Mouse (Mus musculus): ENCODE data around the gene Stxbp1. TPM values are rescaled to one million over a fixed set of nuclear protein-coding genes. Genes with fewer than 3 reads are reported as not detected.

Stxbp1 gene
- polyA plus RNA-seq, 1 experiment from 2014 or later, result 28.7 TPM

GRCm38 (mm10) chr2:32775359-32776074 lies 71.5 kb downstream of the Stxbp1 start, which contains the start of the genes Ttc16 and Ptrh1:
Gene Ttc16 (minus strand): TSS chr2:32775633.
Gene Ptrh1 (plus strand): TSS chr2:32775786.
- ATAC-seq (ENCODE audit: insufficient number of reproducible peaks, insufficient read depth, low FRiP score, low read depth), result peak; percentile 93

DNA sequence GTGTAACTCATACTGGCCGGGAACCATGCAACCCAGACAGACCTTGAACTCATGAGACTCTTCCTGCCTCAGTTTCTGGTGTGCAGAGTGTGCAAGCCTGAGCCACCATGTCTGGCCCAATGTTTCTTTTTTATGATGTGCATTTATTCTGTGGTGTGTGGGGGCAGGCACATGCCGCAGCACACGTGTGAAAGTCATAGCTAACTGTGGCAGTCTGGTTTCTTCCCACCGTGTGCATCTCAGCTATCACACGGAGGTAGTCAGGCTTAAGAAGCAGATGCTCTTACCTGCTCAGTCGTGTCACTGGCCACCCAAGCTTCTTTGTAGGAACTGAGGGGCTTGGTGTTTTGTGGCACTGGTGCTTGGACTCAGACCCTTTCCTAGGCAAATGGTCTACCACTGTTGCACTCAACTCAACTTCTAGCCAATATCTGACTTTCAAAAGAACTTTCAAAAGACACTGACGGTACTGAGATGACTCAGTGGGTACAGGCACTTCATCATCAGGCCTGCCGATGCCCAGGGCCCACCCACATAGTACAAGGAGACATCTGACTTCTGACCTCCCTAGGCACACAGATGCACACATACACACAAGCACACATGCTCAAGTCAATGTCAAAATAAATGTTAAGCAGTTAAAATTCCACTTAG lies 74.3 kb downstream of the Stxbp1 start:
- Histone ChIP-seq H3K4me3 (ENCODE audit: control insufficient read depth in 1 of 2, insufficient read depth in 1 of 2, low read depth in 1 of 2, low read length in 2 of 2) (no peak overlapping the region), H3K9me3 (ENCODE audit: control insufficient read depth, low read length) (no peaks in the 10 kb centered on the region), H3K27ac (replicated peaks in 1 of 2; ENCODE audit: control insufficient read depth in 1 of 2, insufficient read depth in 1 of 2, low read depth in 2 of 2, low read length in 2 of 2) (no peak overlapping the region), H3K4me2 (ENCODE audit: low read length) (no peak overlapping the region), H3K27me3 (ENCODE audit: control insufficient read depth, insufficient read depth, low read length) (no peaks in the 10 kb centered on the region), H3K9ac (ENCODE audit: low read length) (no peak overlapping the region), H3K36me3 (ENCODE audit: control insufficient read depth, insufficient read depth, low read length) (no peaks in the 10 kb centered on the region), H3K4me1 (ENCODE audit: control insufficient read depth in 2 of 2, insufficient read depth in 2 of 2, low read length in 2 of 2) (peaks cover 7 to 9% of the 10 kb centered on the region in 2 experiments)
- 79% methylated on average over 8 of the region's 8 CpGs for WGBS
- no peak for ATAC-seq (ENCODE audit: insufficient number of reproducible peaks, insufficient read depth, low FRiP score, low read depth)

More at GRCm38 (mm10) chr2:32775359-32776074, 71.5 kb downstream of the Stxbp1 start, which contains the start of the genes Ttc16 and Ptrh1:
- H3K27me3 ChIP-seq (ENCODE audit: control insufficient read depth, insufficient read depth, low read length), result no peaks in the 10 kb centered on the region
- peak within 1 kb of the TSS; percentile 67 to 73; a peak in 3 of 4 replicates for H3K27ac ChIP-seq (replicated peaks in 1 of 2; ENCODE audit: control insufficient read depth in 1 of 2, insufficient read depth in 1 of 2, low read depth in 2 of 2, low read length in 2 of 2)
- H3K9ac ChIP-seq (ENCODE audit: low read length), result peak within 1 kb of the TSS; percentile 70
- H3K4me3 ChIP-seq (ENCODE audit: control insufficient read depth in 1 of 2, insufficient read depth in 1 of 2, low read depth in 1 of 2, low read length in 2 of 2), result peak within 1 kb of the TSS; percentile 57 to 73
- peaks cover 7 to 9% of the 10 kb centered on the region in 2 experiments for H3K4me1 ChIP-seq (ENCODE audit: control insufficient read depth in 2 of 2, insufficient read depth in 2 of 2, low read length in 2 of 2)
- no peaks in the 10 kb centered on the region for H3K36me3 ChIP-seq (ENCODE audit: control insufficient read depth, insufficient read depth, low read length)
- H3K4me2 ChIP-seq (ENCODE audit: low read length), result peak within 1 kb of the TSS; percentile 87
- under 1% methylated on average over 46 of the region's 46 CpGs for WGBS
- no peaks in the 10 kb centered on the region for H3K9me3 ChIP-seq (ENCODE audit: control insufficient read depth, low read length)

DNA sequence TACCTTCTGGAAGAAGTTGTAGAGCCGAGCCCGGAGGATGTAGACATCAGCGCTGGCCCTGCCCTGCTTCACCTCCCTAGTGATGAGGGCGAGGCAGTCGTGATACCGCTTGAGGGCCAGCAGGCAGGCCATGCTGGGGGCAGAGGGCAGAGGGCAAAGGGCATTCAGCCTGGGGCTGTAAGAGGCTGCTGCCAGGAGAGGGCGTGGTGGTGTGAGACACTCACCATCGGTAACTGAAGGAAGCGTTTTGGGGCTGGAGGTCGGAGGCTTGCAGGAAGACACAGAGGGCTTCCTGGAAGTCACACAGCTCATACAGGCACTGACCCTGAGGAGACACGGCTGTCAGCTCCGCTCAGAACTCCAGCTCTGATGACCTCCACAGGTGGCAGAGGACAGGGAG lies 75.2 kb downstream of the Stxbp1 start:
- Histone ChIP-seq H3K4me3 (ENCODE audit: control insufficient read depth in 1 of 2, insufficient read depth in 1 of 2, low read depth in 1 of 2, low read length in 2 of 2) (no peak overlapping the region), H3K9ac (ENCODE audit: low read length) (no peak overlapping the region), H3K9me3 (ENCODE audit: control insufficient read depth, low read length) (no peaks in the 10 kb centered on the region), H3K4me2 (ENCODE audit: low read length) (no peak overlapping the region), H3K27me3 (ENCODE audit: control insufficient read depth, insufficient read depth, low read length) (no peaks in the 10 kb centered on the region), H3K4me1 (ENCODE audit: control insufficient read depth in 2 of 2, insufficient read depth in 2 of 2, low read length in 2 of 2) (peaks cover 7 to 9% of the 10 kb centered on the region in 2 experiments), H3K27ac (replicated peaks in 1 of 2; ENCODE audit: control insufficient read depth in 1 of 2, insufficient read depth in 1 of 2, low read depth in 2 of 2, low read length in 2 of 2) (no peak overlapping the region), H3K36me3 (ENCODE audit: control insufficient read depth, insufficient read depth, low read length) (no peaks in the 10 kb centered on the region)
- WGBS, result 29% methylated on average over 12 of the region's 12 CpGs
- no peak for ATAC-seq (ENCODE audit: insufficient number of reproducible peaks, insufficient read depth, low FRiP score, low read depth)

GRCm38 (mm10) chr2:32769327-32770085 lies 77.5 kb downstream of the Stxbp1 start:
- 88% methylated on average over 5 of the region's 5 CpGs for WGBS
- H3K27ac ChIP-seq (replicated peaks in 1 of 2; ENCODE audit: control insufficient read depth in 1 of 2, insufficient read depth in 1 of 2, low read depth in 2 of 2, low read length in 2 of 2), result no peak overlapping the region
- no peaks in the 10 kb centered on the region for H3K9me3 ChIP-seq (ENCODE audit: control insufficient read depth, low read length)
- H3K4me2 ChIP-seq (ENCODE audit: low read length), result no peak overlapping the region
- no peak overlapping the region for H3K4me3 ChIP-seq (ENCODE audit: control insufficient read depth in 1 of 2, insufficient read depth in 1 of 2, low read depth in 1 of 2, low read length in 2 of 2)
- H3K27me3 ChIP-seq (ENCODE audit: control insufficient read depth, insufficient read depth, low read length), result no peaks in the 10 kb centered on the region
- no peaks in the 10 kb centered on the region for H3K4me1 ChIP-seq (ENCODE audit: control insufficient read depth in 2 of 2, insufficient read depth in 2 of 2, low read length in 2 of 2)
- no peak overlapping the region for H3K9ac ChIP-seq (ENCODE audit: low read length)
- H3K36me3 ChIP-seq (ENCODE audit: control insufficient read depth, insufficient read depth, low read length), result no peaks in the 10 kb centered on the region
- no peak for ATAC-seq (ENCODE audit: insufficient number of reproducible peaks, insufficient read depth, low FRiP score, low read depth)

GRCm38 (mm10) chr2:32768661-32769285 lies 78.3 kb downstream of the Stxbp1 start:
- H3K9me3 ChIP-seq (ENCODE audit: control insufficient read depth, low read length), result no peaks in the 10 kb centered on the region
- no peak overlapping the region for H3K27ac ChIP-seq (replicated peaks in 1 of 2; ENCODE audit: control insufficient read depth in 1 of 2, insufficient read depth in 1 of 2, low read depth in 2 of 2, low read length in 2 of 2)
- no peaks in the 10 kb centered on the region for H3K27me3 ChIP-seq (ENCODE audit: control insufficient read depth, insufficient read depth, low read length)
- no peak overlapping the region for H3K4me2 ChIP-seq (ENCODE audit: low read length)
- no peak overlapping the region for H3K4me3 ChIP-seq (ENCODE audit: control insufficient read depth in 1 of 2, insufficient read depth in 1 of 2, low read depth in 1 of 2, low read length in 2 of 2)
- 47% methylated on average over 19 of the region's 19 CpGs for WGBS
- ATAC-seq (ENCODE audit: insufficient number of reproducible peaks, insufficient read depth, low FRiP score, low read depth), result no peak
- no peaks in the 10 kb centered on the region for H3K36me3 ChIP-seq (ENCODE audit: control insufficient read depth, insufficient read depth, low read length)
- no peak overlapping the region for H3K9ac ChIP-seq (ENCODE audit: low read length)
- H3K4me1 ChIP-seq (ENCODE audit: control insufficient read depth in 2 of 2, insufficient read depth in 2 of 2, low read length in 2 of 2), result no peaks in the 10 kb centered on the region

GRCm38 (mm10) chr2:32767241-32767640 lies 79.8 kb downstream of the Stxbp1 start:
- no peaks in the 10 kb centered on the region for H3K9me3 ChIP-seq (ENCODE audit: control insufficient read depth, low read length)
- H3K4me1 ChIP-seq (ENCODE audit: control insufficient read depth in 2 of 2, insufficient read depth in 2 of 2, low read length in 2 of 2), result no peaks in the 10 kb centered on the region
- H3K27ac ChIP-seq (replicated peaks in 1 of 2; ENCODE audit: control insufficient read depth in 1 of 2, insufficient read depth in 1 of 2, low read depth in 2 of 2, low read length in 2 of 2), result no peak overlapping the region
- H3K4me2 ChIP-seq (ENCODE audit: low read length), result no peak overlapping the region
- no peak overlapping the region for H3K9ac ChIP-seq (ENCODE audit: low read length)
- no peak for ATAC-seq (ENCODE audit: insufficient number of reproducible peaks, insufficient read depth, low FRiP score, low read depth)
- peaks cover 13% of the 10 kb centered on the region for H3K36me3 ChIP-seq (ENCODE audit: control insufficient read depth, insufficient read depth, low read length)
- WGBS, result 77% methylated on average over 12 of the region's 12 CpGs
- no peak overlapping the region for H3K4me3 ChIP-seq (ENCODE audit: control insufficient read depth in 1 of 2, insufficient read depth in 1 of 2, low read depth in 1 of 2, low read length in 2 of 2)
- no peaks in the 10 kb centered on the region for H3K27me3 ChIP-seq (ENCODE audit: control insufficient read depth, insufficient read depth, low read length)

GRCm38 (mm10) chr2:32763353-32763752 lies 83.7 kb downstream of the Stxbp1 start:
- no peak overlapping the region for H3K4me2 ChIP-seq (ENCODE audit: low read length)

More at GRCm38 (mm10) chr2:32763353-32763752, 83.7 kb downstream of the Stxbp1 start:
- H3K4me3 ChIP-seq (ENCODE audit: control insufficient read depth in 1 of 2, insufficient read depth in 1 of 2, low read depth in 1 of 2, low read length in 2 of 2), result no peak overlapping the region
- no peaks in the 10 kb centered on the region for H3K9me3 ChIP-seq (ENCODE audit: control insufficient read depth, low read length)
- no peaks in the 10 kb centered on the region for H3K4me1 ChIP-seq (ENCODE audit: control insufficient read depth in 2 of 2, insufficient read depth in 2 of 2, low read length in 2 of 2)
- no peak overlapping the region for H3K9ac ChIP-seq (ENCODE audit: low read length)
- 70% methylated on average over 3 of the region's 3 CpGs for WGBS
- peaks cover 40% of the 10 kb centered on the region for H3K36me3 ChIP-seq (ENCODE audit: control insufficient read depth, insufficient read depth, low read length)
- ATAC-seq (ENCODE audit: insufficient number of reproducible peaks, insufficient read depth, low FRiP score, low read depth), result no peak
- H3K27me3 ChIP-seq (ENCODE audit: control insufficient read depth, insufficient read depth, low read length), result no peaks in the 10 kb centered on the region
- no peak overlapping the region for H3K27ac ChIP-seq (replicated peaks in 1 of 2; ENCODE audit: control insufficient read depth in 1 of 2, insufficient read depth in 1 of 2, low read depth in 2 of 2, low read length in 2 of 2)

Data from heart, embryonic 14.5 days (tissue).